Mouse (Mus musculus) cerebellum, postnatal 36 days (tissue): ENCODE data around the gene Slc36a4.

ENCODE experiments used
- DNase-seq, 2 experiments: peaks; one replicate each; pipeline ENCODE4 v3.0.0; 2021 to 2022; ENCODE audit warnings: mixed read lengths in 2 of 2

Gene Slc36a4

GRCm38 (mm10) chr9:15727168-15727567 lies 17.6 kb downstream of the Slc36a4 start:
- no peak for DNase-seq

- DNase-seq = no peak
Observed at GRCm38 (mm10) chr9:15731758-15732748, 22.5 kb downstream of the Slc36a4 start.

GRCm38 (mm10) chr9:15734056-15734866 lies 24.7 kb downstream of the Slc36a4 start:
- DNase-seq = no peak

GRCm38 (mm10) chr9:15734867-15735131 lies 25.3 kb downstream of the Slc36a4 start:
- DNase-seq = no peak

- DNase-seq = no peak
Observed at GRCm38 (mm10) chr9:15737522-15737921, 28.0 kb downstream of the Slc36a4 start.

GRCm38 (mm10) chr9:15741428-15741827 lies 31.9 kb downstream of the Slc36a4 start:
- no peak for DNase-seq

- DNase-seq = no peak
Observed at GRCm38 (mm10) chr9:15741931-15742330, 32.4 kb downstream of the Slc36a4 start.

- DNase-seq = no peak
Observed at GRCm38 (mm10) chr9:15745985-15746607, 36.6 kb downstream of the Slc36a4 start.

GRCm38 (mm10) chr9:15746636-15747035 lies 37.1 kb downstream of the Slc36a4 start:
- DNase-seq = no peak

GRCm38 (mm10) chr9:15748383-15748782 lies 38.8 kb downstream of the Slc36a4 start:
- DNase-seq = no peak

- no peak for DNase-seq
Observed at GRCm38 (mm10) chr9:15759318-15759717, 49.8 kb downstream of the Slc36a4 start.

- DNase-seq = no peak
Observed at GRCm38 (mm10) chr9:15766379-15766778, 56.8 kb downstream of the Slc36a4 start.

GRCm38 (mm10) chr9:15766821-15767220 lies 57.3 kb downstream of the Slc36a4 start:
- no peak for DNase-seq

GRCm38 (mm10) chr9:15772766-15773165 lies 63.2 kb downstream of the Slc36a4 start:
- DNase-seq = no peak

- DNase-seq = no peak
Observed at GRCm38 (mm10) chr9:15773426-15773825, 63.9 kb downstream of the Slc36a4 start.

GRCm38 (mm10) chr9:15774911-15775310 lies 65.4 kb downstream of the Slc36a4 start:
- no peak for DNase-seq

GRCm38 (mm10) chr9:15781936-15782335 lies 72.4 kb downstream of the Slc36a4 start:
- DNase-seq = no peak

GRCm38 (mm10) chr9:15786192-15786591 lies 76.7 kb downstream of the Slc36a4 start:
- DNase-seq = no peak

GRCm38 (mm10) chr9:15786610-15787009 lies 77.1 kb downstream of the Slc36a4 start:
- no peak for DNase-seq

GRCm38 (mm10) chr9:15792076-15792475 lies 82.5 kb downstream of the Slc36a4 start:
- no peak for DNase-seq
